Mouse (Mus musculus) liver, embryonic 14.5 days (tissue): ENCODE data around the gene Grik1. TPM values are rescaled to one million over a fixed set of nuclear protein-coding genes. Genes with fewer than 3 reads are reported as not detected.

Experiments
- ATAC-seq: fragments of 200-750 bp; cut with Nextera tagmentation; 2 replicates; pipeline ENCODE4 v1.8.0; 2017; ENCODE audit warnings: moderate number of reproducible peaks, mild to moderate bottlenecking, moderate library complexity; ENCODE audit not compliant: insufficient read depth
- DNase-seq, 3 experiments: peaks; one replicate each; pipeline ENCODE4 v3.0.0-alpha.2; 2012 to 2013; ENCODE audit warnings: low read depth in 3 of 3, low spot score in 3 of 3
- H3K27ac ChIP-seq: fragments of 300-500 bp; sonication (generic); 2 replicates; pipeline ENCODE4 v1.5.1; 2014; ENCODE audit warnings: moderate library complexity, mild to moderate bottlenecking, control low read depth, inconsistent platforms
- H3K27me3 ChIP-seq: fragments of 300-500 bp; sonication (generic); 2 replicates; pipeline ENCODE4 v1.6.1; 2014; ENCODE audit warnings: mild to moderate bottlenecking, low read length, moderate library complexity; ENCODE audit not compliant: control insufficient read depth, insufficient read depth
- H3K36me3 ChIP-seq: fragments of 300-500 bp; sonication (generic); replicated peaks from 2 replicates; pipeline ENCODE4 v1.6.1; 2014; ENCODE audit warnings: low read depth; ENCODE audit not compliant: control insufficient read depth, insufficient read depth
- H3K4me1 ChIP-seq, 2 experiments: fragments of 200-500 bp in 1 of 2; fragments of 300-500 bp in 1 of 2; sonication (generic) in 1 of 2; replicated peaks; 2 replicates each; pipeline ENCODE4 v1.6.1; 2012 to 2014; ENCODE audit warnings: antibody characterized with exemption in 1 of 2, inconsistent platforms in 1 of 2, low read length in 1 of 2; ENCODE audit not compliant: control insufficient read depth in 2 of 2, insufficient read depth in 2 of 2
- H3K4me2 ChIP-seq: fragments of 300-500 bp; sonication (generic); 2 replicates; pipeline ENCODE4 v1.6.1; 2014; ENCODE audit warnings: low read depth, mild to moderate bottlenecking, control low read depth, moderate library complexity
- H3K4me3 ChIP-seq, 2 experiments: fragments of 200-500 bp in 1 of 2; fragments of 300-500 bp in 1 of 2; sonication (generic) in 1 of 2; 2 replicates each; pipeline ENCODE4 v1.5.1; 2012 to 2014; ENCODE audit warnings: low read depth in 2 of 2, low read length in 2 of 2, mild to moderate bottlenecking in 2 of 2, control low read depth in 1 of 2, inconsistent platforms in 1 of 2, moderate library complexity in 1 of 2; ENCODE audit not compliant: insufficient read depth in 1 of 2
- H3K9ac ChIP-seq: fragments of 300-500 bp; sonication (generic); replicated peaks from 2 replicates; pipeline ENCODE4 v1.6.1; 2014; ENCODE audit warnings: mild to moderate bottlenecking, control low read depth, moderate library complexity
- H3K9me3 ChIP-seq: fragments of 300-500 bp; sonication (generic); 2 replicates; pipeline ENCODE4 v1.6.1; 2016; ENCODE audit warnings: low read length, mixed read lengths; ENCODE audit not compliant: control insufficient read depth
- CTCF ChIP-seq: IDR thresholded peaks from 2 replicates; pipeline ENCODE4 v1.5.1; 2016; ENCODE audit warnings: antibody characterized with exemption, low read depth, control low read depth
- EP300 ChIP-seq: IDR thresholded peaks from 2 replicates; pipeline ENCODE4 v1.6.1; 2016; ENCODE audit warnings: antibody characterized with exemption, low read depth
- WGBS: fragments of 180-500 bp; shearing (Covaris S2); extraction: QIAGEN DNeasy Blood & Tissue Kit; methylation state at CpG from one replicate; pipeline ENCODE4 v1.1.7; 2014; ENCODE audit not compliant: insufficient replicate concordance; 5-methylcytosine and 5-hydroxymethylcytosine counted together
- polyA plus RNA-seq, 2 experiments: library from polyadenylated mRNA; depleted of rRNA in 1 of 2; stranded (reverse) in 1 of 2; unstranded in 1 of 2; fragments of >200 nt; fragmentation: Nextera tagmentation in 1 of 2; extraction: Ambion mirVana in 1 of 2; gene quantifications; 2 replicates each; pipeline versions ENCODE4 v1.2.1 to v1.2.3; 2012 to 2014

The Grik1 gene
- polyA plus RNA-seq, 2 experiments = 0.01 to 0.03 TPM

DNA sequence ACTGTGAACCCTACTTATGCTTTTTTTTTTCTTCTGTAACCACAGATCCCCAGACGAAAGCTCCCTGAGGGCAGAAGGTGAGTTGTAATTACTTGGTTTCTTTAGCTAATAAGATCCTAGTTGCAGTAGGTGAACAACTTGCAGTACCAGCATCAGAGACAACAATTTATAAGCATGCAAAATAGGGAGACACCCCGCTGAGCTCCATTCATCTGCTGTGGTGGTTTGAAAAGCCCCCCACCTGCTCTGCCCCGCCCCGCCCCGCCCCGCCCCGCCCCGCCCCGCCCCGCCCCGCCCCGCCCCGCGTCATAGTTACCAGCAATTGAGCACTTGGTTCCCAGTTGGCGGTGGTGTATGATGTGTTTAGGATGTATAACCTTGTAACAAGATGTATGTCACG lies 64.4 kb downstream of the Grik1 start:
- TF ChIP-seq CTCF (no peak), EP300 (no peak)
- no peak overlapping the region for H3K4me3 ChIP-seq
- H3K36me3 ChIP-seq = no peaks in the 10 kb centered on the region
- H3K9ac ChIP-seq = no peak overlapping the region
- H3K4me1 ChIP-seq = no peaks in the 10 kb centered on the region
- WGBS = 39% methylated on average over 14 of the region's 16 CpGs
- H3K27me3 ChIP-seq = no peaks in the 10 kb centered on the region
- H3K27ac ChIP-seq = no peak overlapping the region
- no peak for DNase-seq
- no peaks in the 10 kb centered on the region for H3K9me3 ChIP-seq
- ATAC-seq = no peak
- no peak overlapping the region for H3K4me2 ChIP-seq

DNA sequence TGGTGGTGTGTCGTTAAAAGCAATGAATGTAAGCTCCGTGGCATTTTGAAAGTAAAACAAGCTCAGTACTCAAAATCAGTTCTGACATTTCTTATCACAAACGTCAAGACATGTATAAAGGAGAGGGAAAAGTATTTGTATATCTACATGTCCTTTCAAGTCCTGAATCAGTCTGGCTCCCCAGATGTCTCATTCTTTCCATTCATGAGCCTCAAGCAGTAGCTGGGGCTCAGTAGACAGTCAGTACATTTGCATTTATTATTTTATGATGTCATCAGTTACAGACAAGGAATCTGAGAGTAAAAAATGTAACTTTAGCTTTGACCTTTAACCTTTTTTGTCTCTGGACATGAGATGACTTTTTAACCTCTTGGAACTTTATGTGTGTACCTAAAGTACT lies 68.1 kb downstream of the Grik1 start:
- no peak overlapping the region for H3K4me3 ChIP-seq
- no peak overlapping the region for H3K4me2 ChIP-seq
- DNase-seq (no peak), ATAC-seq (no peak)
- H3K9ac ChIP-seq = no peak overlapping the region
- no peaks in the 10 kb centered on the region for H3K27me3 ChIP-seq
- no peaks in the 10 kb centered on the region for H3K9me3 ChIP-seq
- H3K36me3 ChIP-seq = no peaks in the 10 kb centered on the region
- H3K27ac ChIP-seq = no peak overlapping the region
- no peak for TF ChIP-seq CTCF
- TF ChIP-seq EP300 = no peak
- WGBS = 64% methylated on average over 3 of the region's 3 CpGs
- H3K4me1 ChIP-seq = no peaks in the 10 kb centered on the region

DNA sequence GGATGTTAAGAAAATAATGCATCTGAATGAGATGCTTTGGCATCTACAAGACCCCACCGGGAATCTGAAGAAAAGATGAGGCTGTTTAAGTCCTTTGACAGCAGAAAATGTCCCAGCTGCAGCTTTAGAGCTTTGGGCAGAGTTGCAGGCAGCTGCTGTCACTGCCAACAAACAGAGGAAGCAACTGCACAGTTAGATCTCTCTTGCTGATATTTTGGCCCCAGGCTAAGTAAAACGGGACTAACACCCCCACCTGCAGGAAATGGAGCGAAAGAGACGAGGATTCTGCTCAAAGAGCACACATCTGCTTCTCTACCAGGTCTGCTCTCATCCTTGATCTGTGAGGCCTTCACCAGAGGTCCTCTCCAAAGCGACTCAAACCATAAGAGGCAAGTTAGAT lies 77.5 kb downstream of the Grik1 start:
- Histone ChIP-seq H3K9ac (no peak overlapping the region), H3K27me3 (no peaks in the 10 kb centered on the region), H3K9me3 (no peaks in the 10 kb centered on the region), H3K4me1 (no peaks in the 10 kb centered on the region), H3K4me2 (no peak overlapping the region), H3K27ac (no peak overlapping the region), H3K4me3 (no peak overlapping the region), H3K36me3 (no peaks in the 10 kb centered on the region)
- 24% methylated on average over 5 of the region's 5 CpGs for WGBS
- no peak for ATAC-seq
- no peak for DNase-seq
- TF ChIP-seq CTCF = no peak
- no peak for TF ChIP-seq EP300

DNA sequence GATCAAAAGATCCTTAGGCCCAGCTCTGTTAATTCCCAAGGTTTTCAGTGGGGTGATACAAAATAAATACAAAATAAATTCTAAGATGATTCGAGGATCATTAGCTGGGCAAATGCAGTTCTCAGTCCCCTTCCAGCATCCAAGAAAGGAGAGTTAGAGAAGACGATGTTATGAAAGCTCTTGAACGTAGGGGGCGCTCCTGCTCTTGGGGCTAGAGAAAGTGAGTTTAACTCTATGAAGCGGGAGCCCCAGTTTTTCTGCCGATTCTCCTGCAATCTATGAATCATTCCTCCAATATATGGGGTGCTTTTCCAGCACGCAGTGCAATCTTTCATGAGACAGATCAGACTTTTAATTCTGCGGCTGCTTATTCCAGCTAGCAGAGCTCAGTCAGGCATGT lies 78.2 kb downstream of the Grik1 start:
- H3K4me3 ChIP-seq = no peak overlapping the region
- H3K4me1 ChIP-seq = no peaks in the 10 kb centered on the region
- H3K4me2 ChIP-seq = no peak overlapping the region
- DNase-seq (no peak), ATAC-seq (no peak)
- WGBS = 35% methylated on average over 8 of the region's 8 CpGs
- no peak overlapping the region for H3K9ac ChIP-seq
- no peaks in the 10 kb centered on the region for H3K27me3 ChIP-seq
- H3K9me3 ChIP-seq = no peaks in the 10 kb centered on the region
- no peak overlapping the region for H3K27ac ChIP-seq
- TF ChIP-seq EP300 (no peak), CTCF (no peak)
- H3K36me3 ChIP-seq = no peaks in the 10 kb centered on the region

DNA sequence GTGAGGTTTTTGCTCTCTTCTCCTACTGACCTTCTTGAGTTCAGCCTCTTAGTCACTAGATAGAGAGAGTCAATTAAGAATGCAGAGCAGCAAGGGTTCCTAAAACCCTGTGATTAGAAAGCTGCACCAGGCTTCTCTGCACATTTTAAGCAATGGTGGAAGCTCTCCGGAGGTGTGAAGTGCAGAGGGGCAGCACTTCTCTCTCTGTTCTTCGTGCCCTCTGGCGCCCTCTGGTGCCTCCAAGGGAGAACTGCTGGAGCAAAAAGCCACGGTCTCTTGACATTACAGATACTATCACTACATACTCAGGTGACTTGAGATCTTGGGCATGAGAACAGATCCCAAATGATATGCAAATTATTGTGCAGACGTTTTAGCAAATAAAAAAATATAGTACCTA lies 85.7 kb downstream of the Grik1 start:
- 3% methylated on average over 5 of the region's 5 CpGs for WGBS
- Histone ChIP-seq H3K9me3 (no peaks in the 10 kb centered on the region), H3K4me2 (no peak overlapping the region), H3K27ac (no peak overlapping the region), H3K4me1 (no peaks in the 10 kb centered on the region), H3K27me3 (no peaks in the 10 kb centered on the region), H3K36me3 (no peaks in the 10 kb centered on the region), H3K4me3 (no peak overlapping the region), H3K9ac (no peak overlapping the region)
- no peak for ATAC-seq
- DNase-seq = peak in 1 of 3 experiments; percentile 2
- TF ChIP-seq CTCF (peak; percentile 76), EP300 (no peak)

DNA sequence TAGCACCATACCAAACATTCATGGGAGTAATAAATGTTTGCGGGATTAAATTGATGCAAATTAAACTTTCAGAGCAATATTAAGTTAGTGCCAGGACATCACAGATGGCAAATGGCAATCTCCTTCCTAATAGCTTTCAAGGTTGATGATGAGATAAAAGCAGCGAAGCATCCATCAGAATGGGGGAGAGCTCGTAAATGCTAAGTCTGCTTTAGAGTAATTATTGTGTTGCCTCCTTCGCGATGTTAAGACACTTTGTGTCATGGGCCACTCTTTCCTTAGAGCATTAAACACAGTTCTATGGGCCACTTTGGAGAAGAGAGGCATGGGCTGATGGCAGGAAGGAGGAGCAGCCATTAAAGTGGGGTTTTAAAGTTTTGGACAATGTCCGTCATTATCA lies 86.1 kb downstream of the Grik1 start:
- Histone ChIP-seq H3K4me1 (no peaks in the 10 kb centered on the region), H3K4me2 (no peak overlapping the region), H3K27ac (no peak overlapping the region), H3K9ac (no peak overlapping the region), H3K27me3 (no peaks in the 10 kb centered on the region), H3K9me3 (no peaks in the 10 kb centered on the region), H3K36me3 (no peaks in the 10 kb centered on the region), H3K4me3 (no peak overlapping the region)
- no peak for TF ChIP-seq CTCF
- TF ChIP-seq EP300 = no peak
- WGBS = 76% methylated on average over 6 of the region's 6 CpGs
- ATAC-seq (no peak), DNase-seq (no peak)
